In the genomic region with DNA sequence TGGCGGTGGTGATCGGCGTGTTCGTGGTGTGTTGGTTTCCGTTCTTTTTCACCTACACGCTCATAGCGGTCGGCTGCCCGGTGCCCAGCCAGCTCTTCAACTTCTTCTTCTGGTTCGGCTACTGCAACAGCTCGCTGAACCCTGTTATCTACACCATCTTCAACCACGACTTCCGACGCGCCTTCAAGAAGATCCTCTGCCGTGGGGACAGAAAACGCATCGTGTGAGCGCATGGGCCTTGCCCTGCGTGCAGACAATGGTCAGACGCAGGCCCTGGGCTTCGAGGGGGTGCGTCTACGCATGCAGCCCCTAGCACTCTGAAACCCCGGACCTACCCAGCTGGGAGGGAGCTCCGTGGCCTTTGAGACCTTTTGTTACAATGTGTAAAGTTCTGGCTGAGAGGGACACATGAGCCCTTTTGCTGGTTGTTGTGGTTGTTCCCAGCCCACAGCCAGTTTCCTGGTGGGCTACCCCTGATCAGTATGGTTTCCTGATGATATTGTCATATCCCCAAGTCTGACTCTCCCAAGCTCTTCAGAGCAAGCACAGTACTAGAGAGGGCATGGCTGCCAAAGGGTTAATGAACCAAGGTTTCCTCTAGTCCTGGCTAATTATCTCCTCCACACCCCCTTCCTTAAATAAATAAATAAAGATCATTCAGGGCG, we compare ENCODE assay signal across 8 mouse cellular contexts. TPM values are rescaled to one million over a fixed set of nuclear protein-coding genes. Genes with fewer than 3 reads are reported as not detected.
A peak's percentile ranks its signal among the peaks of the same experiment; 100 is the strongest.
DNase-seq lines count a peak whose midpoint lies in the region; ATAC-seq lines count a peak whose summit lies in the region.

No protein-coding gene starts in this region.

- no peak for DNase-seq in kidney, adult 9 months
- DNase-seq in T-cell, adult 2 months (ENCODE audit: low spot score), result peak; percentile 35
- DNase-seq in hindbrain, embryonic 11.5 days (ENCODE audit: low spot score), result peak; percentile 52
- peak; percentile 25 for DNase-seq in mesoderm, embryonic 11.5 days (ENCODE audit: low read depth, low spot score)
- peak; percentile 67 for DNase-seq in testis, postnatal 14 days (ENCODE audit: low spot score)
- no peak for DNase-seq in urinary bladder, postnatal 10 days (ENCODE audit: low spot score)
- DNase-seq in adrenal gland, postnatal 10 days, result no peak

- no peaks in the 10 kb centered on the region for H3K36me3 ChIP-seq in kidney, embryonic 14.5 days (ENCODE audit: control insufficient read depth, insufficient read depth, low read length)
- H3K36me3 ChIP-seq in hindbrain, embryonic 11.5 days (ENCODE audit: control insufficient read depth, insufficient read depth, low read length), result no peaks in the 10 kb centered on the region

- WGBS in kidney, embryonic 14.5 days, result 1% methylated on average over 27 of the region's 27 CpGs
- WGBS in hindbrain, embryonic 11.5 days, result under 1% methylated on average over 26 of the region's 27 CpGs

- no peak for ATAC-seq in kidney, embryonic 14.5 days (ENCODE audit: low FRiP score, low TSS enrichment)
- ATAC-seq in hindbrain, embryonic 11.5 days (ENCODE audit: low FRiP score), result no peak

- no peak overlapping the region for H3K27ac ChIP-seq in kidney, embryonic 14.5 days (ENCODE audit: low read depth, low read length)
- no peak overlapping the region for H3K27ac ChIP-seq in hindbrain, embryonic 11.5 days (ENCODE audit: low read depth, low read length)

- peaks cover 31% of the 10 kb centered on the region for H3K4me1 ChIP-seq in kidney, embryonic 14.5 days (ENCODE audit: control insufficient read depth, insufficient read depth, low read length)
- H3K4me1 ChIP-seq in hindbrain, embryonic 11.5 days (replicated peaks; ENCODE audit: control insufficient read depth, insufficient read depth, low read length), result peaks cover 6% of the 10 kb centered on the region; the same call in 1 of the 2 replicates

- peak overlapping the region; percentile 58 for H3K4me3 ChIP-seq in kidney, embryonic 14.5 days (ENCODE audit: low read length)
- peak overlapping the region; percentile 56 for H3K4me3 ChIP-seq in hindbrain, embryonic 11.5 days (ENCODE audit: low read depth, low read length)

- H3K4me2 ChIP-seq in kidney, embryonic 14.5 days (replicated peaks; ENCODE audit: low read depth, low read length), result peak overlapping the region; percentile 100
- H3K4me2 ChIP-seq in hindbrain, embryonic 11.5 days (replicated peaks; ENCODE audit: low read depth, low read length), result peak overlapping the region; percentile 100

- no peaks in the 10 kb centered on the region for H3K9me3 ChIP-seq in kidney, embryonic 14.5 days (ENCODE audit: control insufficient read depth, low read length)
- no peaks in the 10 kb centered on the region for H3K9me3 ChIP-seq in hindbrain, embryonic 11.5 days (ENCODE audit: control insufficient read depth, low read length)

- H3K27me3 ChIP-seq in kidney, embryonic 14.5 days (ENCODE audit: control insufficient read depth, insufficient read depth, low read length), result peaks cover 51% of the 10 kb centered on the region
- peaks cover 41% of the 10 kb centered on the region for H3K27me3 ChIP-seq in hindbrain, embryonic 11.5 days (ENCODE audit: control insufficient read depth, insufficient read depth, low read length)

- H3K9ac ChIP-seq in kidney, embryonic 14.5 days (ENCODE audit: low read depth, low read length), result peak overlapping the region; percentile 44; the same call in 1 of the 2 replicates
- no peak overlapping the region; the same call in 1 of the 2 replicates for H3K9ac ChIP-seq in hindbrain, embryonic 11.5 days (ENCODE audit: low read depth, low read length)

RNA-seq across cellular contexts. Expression of a gene that starts 3.6 kb away (rescaled TPM):
- polyA plus RNA-seq in kidney, embryonic 14.5 days (2014; fragmentation: Nextera tagmentation; extraction: Ambion mirVana), result 1.3 and 1.5 TPM in 2 replicates
- polyA plus RNA-seq in hindbrain, embryonic 11.5 days (2014; fragmentation: Nextera tagmentation; extraction: Ambion mirVana), result 1.9 and 2.5 TPM in 2 replicates
- 1 to 10 TPM; 2.2 to 2.3 TPM for total RNA-seq in adrenal gland, postnatal 10 days (2021)

Comparison
In these comparisons a context has a peak if more than half of its experiments do, and no peak if none do; other contexts are left out.
1. DNase-seq: peak in T-cell, adult 2 months (single experiment), hindbrain, embryonic 11.5 days (single experiment), mesoderm, embryonic 11.5 days (single experiment) and testis, postnatal 14 days (single experiment); none in kidney, adult 9 months (single experiment), urinary bladder, postnatal 10 days (single experiment) and adrenal gland, postnatal 10 days (single experiment).